Mouse (Mus musculus) fibroblast of lung, adult 2 months (primary cell): ENCODE results near the gene Smg5.
"Not testable (repeated sequence)": the region's sequence is repeated elsewhere in the genome, so short reads cannot be mapped to it uniquely, and the experiment has no call there.

ENCODE experiments used
- DNase-seq: peaks from one replicate; pipeline ENCODE4 v3.0.0-alpha.2; 2011; ENCODE audit warnings: low read depth

The Smg5 gene

DNA sequence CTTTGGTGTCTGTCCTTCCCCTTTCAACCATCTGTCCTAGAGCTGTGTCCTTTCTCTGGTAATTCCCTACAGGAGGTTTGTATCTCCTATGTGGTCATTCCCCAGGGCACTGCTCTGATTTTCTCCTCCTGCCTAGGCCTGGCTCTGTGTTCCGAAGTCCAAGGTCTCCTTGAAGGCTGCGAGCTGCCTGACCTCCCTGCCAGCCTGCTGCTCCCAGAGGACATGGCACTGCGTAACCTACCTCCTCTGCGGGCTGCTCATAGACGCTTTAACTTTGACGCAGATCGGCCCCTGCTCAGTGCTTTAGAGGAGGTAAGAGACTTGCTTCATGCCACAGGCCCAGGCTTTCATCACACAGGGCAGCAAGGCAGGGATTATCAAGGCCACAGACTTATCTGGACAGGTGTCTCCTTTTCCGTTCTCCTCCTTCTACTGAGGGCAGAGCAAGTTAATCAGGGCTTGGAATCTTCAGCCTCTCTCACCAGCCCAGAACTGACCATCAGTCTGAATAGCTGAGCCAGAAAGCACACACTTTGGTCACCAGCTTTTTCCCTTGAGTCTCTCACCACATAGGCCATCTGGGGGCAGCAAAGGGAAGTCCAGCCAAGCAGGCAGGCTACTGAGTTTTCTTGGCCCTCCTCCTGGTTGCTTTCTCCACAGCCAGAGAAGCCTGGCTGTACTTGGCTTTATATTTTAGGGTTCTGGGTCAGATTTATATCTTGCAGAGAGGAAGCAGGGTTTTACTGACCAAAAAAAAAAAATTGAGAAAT lies 18.5 kb downstream of the Smg5 start:
- DNase-seq, result no peak

DNA sequence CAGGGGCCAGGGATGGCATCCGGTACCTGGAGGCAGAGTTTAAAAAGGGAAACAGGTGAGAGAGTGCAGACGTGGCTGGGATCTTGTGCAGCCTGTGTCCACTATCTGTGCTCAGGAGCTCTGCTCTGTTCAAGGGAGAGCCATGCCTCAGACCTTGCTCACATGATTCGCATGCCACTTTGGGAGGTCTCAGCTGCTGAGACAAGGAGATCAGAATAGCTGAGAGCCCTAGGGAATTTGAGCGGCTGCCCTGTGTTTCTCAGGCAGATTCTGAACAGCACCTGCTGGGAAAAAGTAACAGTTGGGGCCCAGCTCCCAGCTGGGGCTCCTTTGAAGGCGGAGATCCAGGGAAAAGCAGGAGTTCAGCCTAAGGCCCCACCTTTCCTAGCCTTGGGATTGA lies 23.5 kb downstream of the Smg5 start:
- no peak for DNase-seq

DNA sequence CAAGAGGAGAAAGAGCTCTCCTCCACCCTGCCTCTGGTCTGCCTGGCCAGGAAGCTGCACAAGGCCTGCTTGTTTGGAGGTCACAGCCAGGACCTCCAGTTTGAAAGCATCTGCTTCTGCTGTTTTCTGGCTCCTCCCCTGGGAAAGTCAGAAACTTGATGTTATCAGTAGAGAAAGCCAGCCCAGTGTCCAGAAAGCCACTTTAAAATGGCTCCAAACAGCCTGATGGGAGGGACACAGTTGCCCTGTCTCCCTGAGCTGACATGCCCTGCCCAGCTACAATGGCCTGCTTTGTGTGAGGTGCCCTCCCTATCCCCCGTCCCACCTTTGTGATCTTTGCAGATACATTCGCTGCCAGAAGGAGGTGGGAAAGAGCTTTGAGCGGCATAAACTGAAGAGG lies 23.9 kb downstream of the Smg5 start:
- DNase-seq, result no peak

DNA sequence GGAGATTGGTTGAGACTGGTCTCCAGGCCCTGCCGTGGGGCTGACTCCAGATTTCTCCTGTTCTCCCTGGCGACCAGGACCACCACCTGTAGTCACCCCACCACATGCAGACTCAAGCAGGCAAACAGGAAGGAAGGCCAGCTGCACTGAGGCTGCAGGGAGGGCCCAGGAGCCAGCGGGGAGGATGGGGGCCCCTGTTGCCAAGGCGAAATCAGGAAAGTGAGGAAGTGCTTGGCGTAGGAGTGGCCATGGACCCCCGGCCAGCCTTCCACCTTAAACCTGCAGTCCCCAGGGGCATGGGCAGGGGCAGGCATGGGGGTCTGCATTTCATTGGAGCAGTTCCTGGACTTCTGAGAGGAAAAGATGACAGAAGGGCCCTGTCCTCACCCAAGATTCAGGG lies 25.0 kb downstream of the Smg5 start:
- DNase-seq, result no peak

DNA sequence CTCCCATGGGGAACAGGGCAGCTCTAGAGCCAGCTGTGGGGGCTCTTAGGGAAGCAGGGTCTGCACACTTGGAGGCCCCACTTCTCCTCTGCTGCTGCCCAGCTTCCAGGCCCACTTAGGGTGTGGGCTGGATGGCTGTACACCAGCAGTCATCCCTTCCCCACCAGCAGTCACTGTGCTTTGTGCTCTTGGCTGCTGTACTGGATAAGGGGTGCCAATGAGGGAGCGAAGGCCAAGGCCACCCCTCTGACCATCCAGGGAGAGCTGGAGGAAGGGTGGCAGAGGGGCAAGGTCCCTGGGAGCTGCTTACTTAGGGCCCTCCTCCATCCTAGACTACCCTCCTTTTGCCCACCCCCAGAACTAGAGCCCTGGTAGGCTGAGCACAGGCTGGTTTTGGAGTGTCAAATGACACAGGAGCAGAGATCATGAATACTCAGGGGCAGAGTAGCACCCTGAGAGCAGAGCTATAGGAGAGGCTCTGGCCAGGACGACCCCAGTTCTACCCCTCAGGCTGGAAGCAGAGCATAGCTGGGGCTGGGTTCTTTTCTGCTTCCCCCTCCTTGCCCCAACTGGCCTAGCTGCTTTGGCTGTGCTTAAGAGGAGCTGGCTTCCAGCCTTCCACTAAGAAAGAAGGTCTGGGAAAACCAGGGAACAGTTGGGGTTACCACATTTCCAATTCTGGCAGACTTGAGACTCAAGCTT lies 25.7 kb downstream of the Smg5 start:
- no peak for DNase-seq

DNA sequence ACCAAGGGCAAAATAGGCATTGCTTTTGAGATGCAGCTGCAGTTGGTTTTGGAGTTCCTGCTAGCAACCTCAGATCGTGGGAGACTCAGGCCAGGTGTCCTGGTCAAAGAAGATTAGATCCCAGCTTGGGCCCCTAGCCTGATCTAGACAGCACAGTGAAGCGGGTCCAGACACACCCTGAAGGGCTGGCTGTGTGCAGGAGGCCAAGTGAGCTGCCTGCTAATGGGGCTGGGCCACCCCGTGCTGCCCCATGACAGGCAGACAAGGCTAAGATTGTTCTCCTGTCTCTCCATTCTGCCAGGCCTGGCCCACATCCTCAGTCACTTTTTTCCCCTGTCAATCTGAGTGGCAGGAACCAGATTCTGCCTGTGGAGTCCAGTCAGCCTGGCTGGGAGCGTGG lies 27.6 kb downstream of the Smg5 start:
- DNase-seq, result peak; percentile 77

DNA sequence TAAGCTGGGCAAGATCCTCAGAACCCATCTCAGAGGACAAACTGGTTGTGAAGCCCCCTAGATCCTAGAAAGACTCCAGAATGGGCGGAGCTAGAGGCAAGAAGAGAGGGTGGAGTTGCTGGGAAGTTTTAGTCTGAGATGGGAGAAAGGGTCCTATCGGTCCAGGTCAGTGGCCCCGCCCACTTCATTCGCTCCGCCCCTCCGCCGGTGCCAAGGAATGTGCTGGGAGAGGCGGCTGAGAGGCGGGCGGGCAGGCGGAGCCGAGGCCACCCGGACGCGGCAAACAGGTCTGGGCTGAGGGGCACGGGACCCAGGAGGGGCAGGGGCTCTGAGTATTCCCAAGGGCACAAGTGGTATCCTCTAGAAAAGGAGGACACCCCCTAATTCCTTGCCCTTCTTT lies 28.3 kb downstream of the Smg5 start, which contains the start of gene Paqr6:
Paqr6 (plus strand) TSS at position 248 of the 400 bp plus-strand sequence.
- no peak for DNase-seq

DNA sequence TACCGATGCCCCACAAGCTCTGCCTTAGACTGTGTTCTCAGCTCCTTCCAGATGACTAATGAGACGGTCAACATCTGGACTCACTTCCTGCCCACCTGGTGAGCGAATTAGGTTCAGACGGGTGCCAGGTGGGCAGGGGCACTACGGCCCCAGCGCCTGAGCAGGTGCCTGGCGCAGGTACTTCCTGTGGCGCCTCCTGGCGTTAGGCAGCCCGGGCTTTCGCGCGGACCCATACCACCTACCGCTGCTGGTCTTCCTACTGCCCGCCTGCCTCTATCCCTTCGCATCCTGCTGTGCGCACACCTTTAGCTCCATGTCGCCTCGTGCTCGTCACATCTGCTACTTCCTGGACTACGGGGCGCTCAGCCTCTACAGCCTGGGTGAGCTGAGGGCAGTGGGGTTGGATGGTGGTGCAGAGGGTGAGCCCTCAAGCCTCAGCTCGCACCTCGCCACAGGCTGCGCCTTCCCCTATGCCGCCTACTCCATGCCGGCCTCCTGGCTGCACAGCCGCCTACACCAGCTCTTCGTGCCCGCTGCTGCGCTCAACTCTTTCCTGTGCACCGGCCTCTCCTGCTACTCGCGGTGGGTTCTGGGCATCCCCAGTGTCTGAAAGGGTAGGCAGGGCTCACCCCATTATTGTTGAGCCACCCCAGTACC lies 29.8 kb downstream of the Smg5 start:
- DNase-seq, result no peak

DNA sequence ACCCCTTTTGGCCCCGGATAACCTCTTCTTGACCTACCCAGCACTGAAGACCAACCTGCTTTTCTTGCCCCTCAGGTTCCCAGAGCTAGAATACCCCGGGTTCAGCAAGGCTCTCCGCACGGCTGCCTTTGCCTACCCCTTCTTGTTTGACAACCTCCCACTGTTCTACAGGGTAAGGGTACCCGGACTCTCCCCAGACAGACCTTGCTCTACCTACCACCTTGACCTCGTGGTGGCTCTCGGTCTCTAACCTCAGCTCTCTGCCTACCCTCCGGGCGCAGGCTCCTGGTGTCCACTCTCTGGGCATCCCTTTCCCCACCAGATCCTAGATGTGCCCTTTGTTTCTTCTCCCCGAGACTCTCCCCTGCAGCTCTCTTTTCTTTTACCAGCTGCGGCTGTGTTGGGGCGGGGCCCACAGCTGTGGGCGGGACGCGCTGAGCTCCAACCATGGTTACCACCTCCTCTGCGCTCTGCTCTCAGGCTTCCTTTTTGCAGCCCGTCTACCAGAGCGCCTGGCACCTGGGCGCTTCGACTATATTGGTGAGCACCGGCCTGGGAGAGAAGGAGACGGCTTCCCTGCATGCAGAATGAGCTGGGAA lies 30.9 kb downstream of the Smg5 start:
- DNase-seq, result not testable (repeated sequence)

DNA sequence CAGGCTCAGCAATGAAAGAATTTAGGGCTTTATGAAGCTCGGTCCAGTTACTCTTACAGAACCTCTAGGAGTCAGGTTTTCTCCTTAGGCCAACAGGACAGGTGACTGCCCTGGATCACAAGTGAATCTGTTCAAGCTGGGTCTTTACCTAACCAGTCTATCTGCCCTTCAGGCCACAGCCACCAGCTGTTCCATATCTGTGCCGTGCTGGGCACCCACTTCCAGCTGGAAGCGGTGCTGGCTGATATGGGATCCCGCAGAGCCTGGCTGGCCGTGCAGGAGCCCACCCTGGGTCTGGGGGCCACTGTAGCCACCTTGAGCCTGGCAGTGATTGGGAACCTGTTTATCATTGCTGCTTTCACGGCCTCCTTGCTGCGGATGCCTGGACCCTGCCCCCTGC lies 31.5 kb downstream of the Smg5 start:
- not testable (repeated sequence) for DNase-seq

DNA sequence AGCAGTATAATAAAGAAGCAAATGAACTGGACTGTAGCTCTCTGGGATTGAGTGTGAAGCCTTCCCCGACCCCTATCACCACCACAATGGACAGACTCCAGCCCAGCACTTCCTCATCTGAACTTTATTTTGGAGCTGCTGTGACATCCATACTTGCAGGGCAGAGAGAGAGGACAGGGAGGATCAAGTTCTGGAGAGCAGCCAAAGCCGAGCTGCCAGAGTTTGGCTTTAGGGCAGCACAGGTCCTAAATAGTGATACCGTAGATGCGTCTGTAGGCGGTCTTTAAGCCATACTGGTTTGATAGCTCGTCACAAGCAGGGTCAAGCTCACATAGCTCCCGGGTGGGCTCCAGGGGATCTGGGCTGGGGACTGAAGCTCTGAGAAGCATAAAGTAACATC lies 32.5 kb downstream of the Smg5 start:
- DNase-seq, result not testable (repeated sequence)

DNA sequence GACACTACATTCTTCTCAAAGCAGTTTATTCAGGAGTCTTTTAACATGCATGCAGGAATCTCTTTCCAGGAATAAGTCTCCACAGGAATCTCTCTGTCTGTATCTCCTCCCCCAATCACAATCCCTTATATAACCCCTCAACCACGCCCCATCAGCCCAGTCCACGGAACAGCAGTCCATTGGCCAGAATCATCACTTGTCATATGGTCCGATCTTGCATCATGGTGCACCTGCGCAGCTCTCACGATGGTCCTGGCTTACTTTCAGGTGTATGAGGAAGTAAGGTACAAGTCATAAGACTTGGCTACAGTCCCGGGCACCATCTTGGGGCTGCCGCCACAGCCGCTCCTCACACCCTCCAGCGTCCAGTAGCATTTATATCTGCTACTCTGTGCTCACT lies 36.6 kb downstream of the Smg5 start, which contains the start of gene Bglap3:
Bglap3 (minus strand) TSS at position 101 of the 400 bp plus-strand sequence.
- not testable (repeated sequence) for DNase-seq

DNA sequence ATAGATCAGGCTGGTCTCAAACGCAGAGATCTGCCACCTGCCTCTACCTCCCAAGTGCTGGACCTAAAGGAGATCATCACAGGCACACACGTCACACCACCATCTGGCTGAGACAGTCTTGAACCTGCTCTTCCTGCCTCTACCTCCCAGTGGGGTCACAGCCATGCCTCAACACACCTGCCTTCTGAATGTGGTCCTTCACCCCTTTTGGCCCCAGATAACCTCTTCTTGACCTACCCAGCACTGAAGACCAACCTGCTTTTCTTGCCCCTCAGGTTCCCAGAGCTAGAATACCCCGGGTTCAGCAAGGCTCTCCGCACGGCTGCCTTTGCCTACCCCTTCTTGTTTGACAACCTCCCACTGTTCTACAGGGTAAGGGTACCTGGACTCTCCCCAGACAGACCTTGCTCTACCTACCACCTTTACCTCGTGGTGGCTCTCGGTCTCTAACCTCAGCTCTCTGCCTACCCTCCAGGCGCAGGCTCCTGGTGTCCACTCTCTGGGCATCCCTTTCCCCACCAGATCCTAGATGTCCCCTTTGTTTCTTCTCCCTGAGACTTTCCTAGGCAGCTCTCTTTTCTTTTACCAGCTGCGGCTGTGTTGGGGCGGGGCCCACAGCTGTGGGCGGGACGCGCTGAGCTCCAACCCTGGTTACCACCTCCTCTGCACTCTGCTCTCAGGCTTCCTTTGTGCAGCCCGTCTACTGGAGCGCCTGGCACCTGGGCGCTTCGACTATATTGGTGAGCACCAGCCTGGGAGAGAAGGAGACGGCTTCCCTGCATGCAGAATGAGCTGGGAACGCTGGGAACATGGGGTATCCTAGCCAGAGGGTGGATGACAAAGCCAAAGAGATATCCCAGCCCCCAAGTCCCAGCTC lies 39.9 kb downstream of the Smg5 start:
- not testable (repeated sequence) for DNase-seq

DNA sequence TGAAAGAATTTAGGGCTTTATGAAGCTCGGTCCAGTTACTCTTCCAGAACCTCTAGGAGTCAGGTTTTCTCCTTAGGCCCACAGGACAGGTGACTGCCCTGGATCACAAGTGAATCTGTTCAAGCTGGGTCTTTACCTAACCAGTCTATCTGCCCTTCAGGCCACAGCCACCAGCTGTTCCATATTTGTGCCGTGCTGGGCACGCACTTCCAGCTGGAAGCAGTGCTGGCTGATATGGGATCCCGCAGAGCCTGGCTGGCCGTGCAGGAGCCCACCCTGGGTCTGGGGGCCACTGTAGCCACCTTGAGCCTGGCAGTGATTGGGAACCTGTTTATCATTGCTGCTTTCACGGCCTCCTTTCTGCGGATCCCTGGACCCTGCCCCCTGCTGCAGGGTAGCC lies 40.6 kb downstream of the Smg5 start:
- not testable (repeated sequence) for DNase-seq

DNA sequence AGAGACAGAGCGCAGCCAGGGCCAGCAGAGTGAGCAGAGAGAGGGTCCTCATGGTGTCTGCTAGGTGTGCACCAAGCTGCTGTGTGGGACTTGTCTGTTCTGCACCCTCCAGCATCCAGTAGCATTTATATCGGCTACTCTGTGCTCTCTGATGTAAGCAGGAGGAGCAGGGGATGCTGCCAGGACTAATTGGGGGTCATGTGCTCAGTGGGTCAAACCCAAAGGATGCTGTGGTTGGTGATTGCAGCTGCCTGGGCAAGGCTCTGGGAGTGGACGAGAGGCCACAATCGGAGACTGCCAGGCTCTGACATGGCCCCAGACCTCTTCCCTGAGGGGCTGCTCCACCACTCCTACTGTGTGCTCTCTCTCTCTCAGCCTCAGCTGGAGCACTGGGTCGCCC lies 42.5 kb downstream of the Smg5 start, which contains the start of gene Bglap2:
Bglap2 (minus strand) TSS at position 101 of the 400 bp plus-strand sequence.
- not testable (repeated sequence) for DNase-seq

DNA sequence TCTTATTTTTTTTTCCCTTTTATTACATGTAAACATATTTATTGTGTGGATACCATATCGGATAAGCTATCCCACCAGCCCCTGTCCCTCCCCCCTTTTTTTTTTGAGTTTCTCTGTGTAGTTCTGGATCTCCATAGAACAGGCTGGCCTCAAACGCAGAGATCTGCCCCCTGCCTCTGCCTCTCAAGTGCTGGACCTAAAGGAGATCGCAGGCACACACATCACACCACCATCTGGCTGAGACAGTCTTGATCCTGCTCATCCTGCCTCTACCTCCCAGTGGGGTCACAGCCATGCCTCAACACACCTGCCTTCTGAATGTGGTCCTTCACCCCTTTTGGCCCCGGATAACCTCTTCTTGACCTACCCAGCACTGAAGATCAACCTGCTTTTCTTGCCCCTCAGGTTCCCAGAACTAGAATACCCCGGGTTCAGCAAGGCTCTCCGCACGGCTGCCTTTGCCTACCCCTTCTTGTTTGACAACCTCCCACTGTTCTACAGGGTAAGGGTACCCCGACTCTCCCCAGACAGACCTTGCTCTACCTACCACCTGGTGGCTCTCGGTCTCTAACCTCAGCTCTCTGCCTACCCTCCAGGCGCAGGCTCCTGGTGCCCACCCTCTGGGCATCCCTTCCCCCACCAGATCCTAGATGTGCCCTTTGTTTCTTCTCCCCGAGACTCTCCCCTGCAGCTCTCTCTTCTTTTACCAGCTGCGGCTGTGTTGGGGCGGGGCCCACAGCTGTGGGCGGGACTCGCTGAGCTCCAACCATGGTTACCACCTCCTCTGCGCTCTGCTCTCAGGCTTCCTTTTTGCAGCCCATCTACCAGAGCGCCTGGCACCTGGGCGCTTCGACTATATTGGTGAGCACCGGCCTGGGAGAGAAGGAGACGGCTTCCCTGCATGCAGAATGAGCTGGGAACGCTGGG lies 45.6 kb downstream of the Smg5 start:
- DNase-seq, result not testable (repeated sequence)

DNA sequence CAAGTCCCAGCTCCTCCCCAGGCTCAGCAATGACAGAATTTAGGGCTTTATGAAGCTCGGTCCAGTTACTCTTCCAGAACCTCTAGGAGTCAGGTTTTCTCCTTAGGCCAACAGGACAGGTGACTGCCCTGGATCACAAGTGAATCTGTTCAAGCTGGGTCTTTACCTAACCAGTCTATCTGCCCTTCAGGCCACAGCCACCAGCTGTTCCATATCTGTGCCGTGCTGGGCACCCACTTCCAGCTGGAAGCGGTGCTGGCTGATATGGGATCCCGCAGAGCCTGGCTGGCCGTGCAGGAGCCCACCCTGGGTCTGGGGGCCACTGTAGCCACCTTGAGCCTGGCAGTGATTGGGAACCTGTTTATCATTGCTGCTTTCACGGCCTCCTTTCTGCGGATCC lies 46.3 kb downstream of the Smg5 start:
- DNase-seq, result not testable (repeated sequence)

DNA sequence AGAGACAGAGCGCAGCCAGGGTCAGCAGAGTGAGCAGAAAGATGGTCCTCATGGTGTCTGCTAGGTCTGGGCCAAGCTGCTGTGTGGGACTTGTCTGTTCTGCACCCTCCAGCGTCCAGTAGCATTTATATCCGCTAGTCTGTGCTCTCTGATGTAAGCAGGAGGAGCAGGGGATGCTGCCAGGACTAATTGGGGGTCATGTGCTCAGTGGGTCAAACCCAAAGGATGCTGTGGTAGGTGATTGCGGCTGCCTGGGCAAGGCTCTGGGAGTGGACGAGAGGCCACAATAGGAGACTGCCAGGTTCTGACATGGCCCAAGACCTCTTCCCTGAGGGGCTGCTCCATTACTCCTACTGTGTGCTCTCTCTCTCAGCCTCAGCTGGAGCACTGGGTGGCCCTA lies 48.3 kb downstream of the Smg5 start, which contains the start of gene Bglap:
Bglap (minus strand) TSS at position 101 of the 400 bp plus-strand sequence.
- DNase-seq, result no peak

DNA sequence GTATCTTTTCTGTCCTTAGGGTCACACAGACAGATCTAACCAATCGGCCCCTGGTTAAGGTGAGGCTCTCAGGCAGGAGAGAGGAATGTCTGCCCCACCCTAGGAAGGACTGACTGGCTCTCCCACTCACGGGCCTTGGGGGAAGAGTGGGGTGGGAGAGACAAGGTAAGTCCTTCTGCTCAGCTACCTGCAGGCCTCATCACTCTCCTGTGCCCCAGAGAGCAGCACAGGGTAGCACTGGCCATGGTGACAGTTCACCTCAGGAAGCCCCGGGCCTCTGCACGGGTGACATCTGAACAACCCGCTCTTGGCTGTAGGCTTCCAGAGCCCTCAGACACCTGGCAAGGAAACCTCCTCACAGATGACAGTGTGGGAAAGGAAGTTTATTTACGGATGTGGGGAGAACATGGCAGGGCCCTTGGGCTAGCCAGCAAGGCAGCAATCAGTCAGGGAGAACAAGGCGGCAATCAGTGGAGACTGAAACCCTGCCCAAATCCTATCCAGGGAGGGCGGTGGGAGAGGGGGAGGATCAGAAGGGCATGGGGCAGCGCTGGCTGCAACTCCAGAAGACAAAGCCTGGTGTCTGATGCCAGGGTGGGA lies 57.8 kb downstream of the Smg5 start:
- DNase-seq, result no peak

DNA sequence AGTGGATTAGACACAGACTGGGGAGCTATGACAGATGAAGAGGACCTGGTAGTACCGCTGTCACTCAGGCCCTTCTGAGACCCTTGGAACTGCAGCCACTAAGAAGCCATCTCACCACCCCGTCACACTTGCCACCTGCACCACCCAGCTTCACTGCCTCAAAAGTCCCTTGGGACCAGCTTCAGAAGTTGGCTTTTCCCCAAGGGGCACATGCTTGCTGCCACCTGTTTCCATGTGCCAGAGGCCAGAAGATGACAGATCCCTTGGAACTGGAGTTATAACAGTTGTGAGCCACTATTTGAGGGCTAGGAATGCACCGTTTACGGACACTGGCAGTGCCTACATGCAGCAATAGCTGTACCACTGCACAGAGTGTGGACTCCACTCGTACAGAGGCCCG lies 59.2 kb downstream of the Smg5 start:
- no peak for DNase-seq
